Mouse (Mus musculus): Measurements from ENCODE around the gene Kl. TPM values are rescaled to one million over a fixed set of nuclear protein-coding genes. Genes with fewer than 3 reads are reported as not detected.

Gene Kl
- total and polyA plus RNA-seq, 3 experiments = not detected

DNA sequence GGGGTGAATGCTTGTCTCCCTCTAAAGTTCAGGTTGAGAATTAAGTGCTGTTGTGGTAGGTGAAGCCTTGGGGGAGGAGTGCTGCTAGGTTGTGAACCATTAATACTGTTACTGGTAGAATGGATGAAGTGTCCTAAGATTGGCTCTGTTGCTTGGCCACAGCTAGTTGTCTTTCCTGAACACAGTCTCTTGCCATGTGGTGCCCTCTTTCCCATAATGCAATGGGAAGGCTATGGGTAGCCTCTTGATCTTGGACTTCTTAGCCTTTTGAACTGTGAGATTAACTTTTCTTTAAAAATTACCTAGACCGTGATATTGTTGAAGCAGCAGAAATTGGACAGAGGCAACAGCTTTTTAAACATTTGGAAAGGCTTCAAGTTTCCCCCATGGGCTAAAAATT lies 7.5 kb downstream of the Kl start:
- no peak for DNase-seq (ENCODE audit: extremely low read depth)
- H3K4me2 ChIP-seq (ENCODE audit: insufficient read depth, low read depth, poor library complexity, severe bottlenecking) = no peak overlapping the region
- no peak overlapping the region for H3K9ac ChIP-seq (ENCODE audit: insufficient read depth, low read depth)
- H3K4me1 ChIP-seq (ENCODE audit: control insufficient read depth in 1 of 2, insufficient read depth in 2 of 2) = no peaks in the 10 kb centered on the region
- H3K27me3 ChIP-seq (replicated peaks) = peaks cover 2% of the 10 kb centered on the region
- H3K27ac ChIP-seq (ENCODE audit: insufficient read depth, low read depth) = no peak overlapping the region
- no peak overlapping the region for H3K4me3 ChIP-seq (replicated peaks in 1 of 3; ENCODE audit: low read depth in 2 of 3, low read length in 2 of 3, poor library complexity in 1 of 3)
- in situ Hi-C loops (cut with MboI; ENCODE audit: low pct_ligation_motif_present, low pct_unique_long_range_greater_than_20kb, low sequenced_read_pairs) = no loop called here
- H3K36me3 ChIP-seq (replicated peaks in 1 of 2; ENCODE audit: control insufficient read depth in 1 of 2, insufficient read depth in 1 of 2, low read length in 1 of 2) = no peaks in the 10 kb centered on the region
- H3K79me2 ChIP-seq (replicated peaks; ENCODE audit: control insufficient read depth, extremely low read depth, insufficient read depth, poor library complexity, severe bottlenecking) = no peaks in the 10 kb centered on the region
- TF ChIP-seq MYC (IDR thresholded peaks at IDR 0.05; ENCODE audit: low read depth, low read length) (no peak), CHD1 (IDR thresholded peaks at IDR 0.05; ENCODE audit: low read depth, low read length) (no peak), NELFE (IDR thresholded peaks at IDR 0.05; ENCODE audit: low read depth, low read length) (no peak), USF1 (IDR thresholded peaks at IDR 0.05; ENCODE audit: low read depth, low read length) (no peak), RCOR1 (conservative IDR thresholded peaks at IDR 0.05; ENCODE audit: low read depth, low read length) (no peak), EP300 (IDR thresholded peaks at IDR 0.05; ENCODE audit: low read length) (no peak)
- dilution Hi-C loops (cut with MboI; ENCODE audit: extremely low pct_ligation_motif_present, extremely low pct_unique_long_range_greater_than_20kb, low sequenced_read_pairs) = no loop called here
- no peaks in the 10 kb centered on the region for H3K9me3 ChIP-seq (replicated peaks; ENCODE audit: low read length)

DNA sequence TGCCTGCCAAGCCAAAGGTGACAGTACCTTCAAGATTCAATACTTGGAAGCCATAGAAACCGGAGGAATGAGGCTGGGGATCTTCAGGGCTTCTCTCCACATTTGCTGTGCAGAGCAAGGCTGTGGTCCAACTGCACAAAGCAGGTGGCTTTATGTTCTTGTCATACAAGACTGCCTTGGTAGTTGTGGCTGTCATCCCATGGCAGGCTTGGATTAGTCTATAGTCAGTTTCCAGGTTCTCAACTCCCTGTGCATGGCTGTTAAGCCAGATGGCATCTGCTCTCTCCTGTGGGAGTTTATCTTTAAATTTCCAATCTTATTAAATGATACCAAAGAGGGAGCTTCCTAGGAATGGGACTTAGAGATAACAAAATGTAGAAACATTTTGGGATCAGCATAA lies 9.2 kb downstream of the Kl start:
- no peak overlapping the region for H3K4me3 ChIP-seq (replicated peaks in 1 of 3; ENCODE audit: low read depth in 2 of 3, low read length in 2 of 3, poor library complexity in 1 of 3)
- no peak overlapping the region for H3K4me2 ChIP-seq (ENCODE audit: insufficient read depth, low read depth, poor library complexity, severe bottlenecking)
- no peak overlapping the region for H3K9ac ChIP-seq (ENCODE audit: insufficient read depth, low read depth)
- no peaks in the 10 kb centered on the region for H3K79me2 ChIP-seq (replicated peaks; ENCODE audit: control insufficient read depth, extremely low read depth, insufficient read depth, poor library complexity, severe bottlenecking)
- no peaks in the 10 kb centered on the region for H3K9me3 ChIP-seq (replicated peaks; ENCODE audit: low read length)
- no peak overlapping the region for H3K27ac ChIP-seq (ENCODE audit: insufficient read depth, low read depth)
- TF ChIP-seq TBP (conservative IDR thresholded peaks at IDR 0.05; ENCODE audit: low read depth, low read length) (no peak), MAX (IDR thresholded peaks at IDR 0.05; ENCODE audit: low read length) (no peak), ZKSCAN1 (IDR thresholded peaks at IDR 0.05; ENCODE audit: borderline replicate concordance, low read depth, low read length) (no peak), KAT2A (IDR thresholded peaks at IDR 0.05; ENCODE audit: insufficient replicate concordance, low read length) (no peak)
- in situ Hi-C loops (cut with MboI; ENCODE audit: low pct_ligation_motif_present, low pct_unique_long_range_greater_than_20kb, low sequenced_read_pairs) (no loop called here), dilution Hi-C loops (cut with MboI; ENCODE audit: extremely low pct_ligation_motif_present, extremely low pct_unique_long_range_greater_than_20kb, low sequenced_read_pairs) (no loop called here)
- no peak for DNase-seq (ENCODE audit: extremely low read depth)
- peaks cover 2% of the 10 kb centered on the region for H3K27me3 ChIP-seq (replicated peaks)
- H3K36me3 ChIP-seq (replicated peaks in 1 of 2; ENCODE audit: control insufficient read depth in 1 of 2, insufficient read depth in 1 of 2, low read length in 1 of 2) = no peaks in the 10 kb centered on the region
- H3K4me1 ChIP-seq (ENCODE audit: control insufficient read depth in 1 of 2, insufficient read depth in 2 of 2) = no peaks in the 10 kb centered on the region

GRCm38 (mm10) chr5:150962756-150963155 lies 10.3 kb downstream of the Kl start:
- no peak overlapping the region for H3K4me2 ChIP-seq (ENCODE audit: insufficient read depth, low read depth, poor library complexity, severe bottlenecking)
- H3K79me2 ChIP-seq (replicated peaks; ENCODE audit: control insufficient read depth, extremely low read depth, insufficient read depth, poor library complexity, severe bottlenecking) = no peaks in the 10 kb centered on the region
- dilution Hi-C loops (cut with MboI; ENCODE audit: extremely low pct_ligation_motif_present, extremely low pct_unique_long_range_greater_than_20kb, low sequenced_read_pairs) = no loop called here
- H3K9ac ChIP-seq (ENCODE audit: insufficient read depth, low read depth) = no peak overlapping the region
- H3K9me3 ChIP-seq (replicated peaks; ENCODE audit: low read length) = no peaks in the 10 kb centered on the region
- in situ Hi-C loops (cut with MboI; ENCODE audit: low pct_ligation_motif_present, low pct_unique_long_range_greater_than_20kb, low sequenced_read_pairs) = no loop called here
- no peaks in the 10 kb centered on the region for H3K27me3 ChIP-seq (replicated peaks)
- H3K4me3 ChIP-seq (replicated peaks in 1 of 3; ENCODE audit: low read depth in 2 of 3, low read length in 2 of 3, poor library complexity in 1 of 3) = no peak overlapping the region
- H3K36me3 ChIP-seq (replicated peaks in 1 of 2; ENCODE audit: control insufficient read depth in 1 of 2, insufficient read depth in 1 of 2, low read length in 1 of 2) = no peaks in the 10 kb centered on the region
- no peak overlapping the region for H3K27ac ChIP-seq (ENCODE audit: insufficient read depth, low read depth)
- DNase-seq (ENCODE audit: extremely low read depth) = no peak
- H3K4me1 ChIP-seq (ENCODE audit: control insufficient read depth in 1 of 2, insufficient read depth in 2 of 2) = no peaks in the 10 kb centered on the region
- no peak for TF ChIP-seq CHD2 (IDR thresholded peaks at IDR 0.05; ENCODE audit: low read length)
- TF ChIP-seq MAZ (IDR thresholded peaks at IDR 0.05; ENCODE audit: low read depth, low read length) = no peak
- TF ChIP-seq IRF4 (IDR thresholded peaks at IDR 0.05; ENCODE audit: low read depth, low read length) = no peak
- TF ChIP-seq JUN (IDR thresholded peaks at IDR 0.05; ENCODE audit: insufficient read depth, low read depth, low read length) = no peak
- TF ChIP-seq USF2 (conservative IDR thresholded peaks at IDR 0.05; ENCODE audit: low read depth, low read length) = no peak
- no peak for TF ChIP-seq ZMIZ1 (IDR thresholded peaks at IDR 0.05; ENCODE audit: low read depth, low read length)
- TF ChIP-seq ZC3H11A (IDR thresholded peaks at IDR 0.05; ENCODE audit: low read depth, low read length) = no peak
- TF ChIP-seq ETS1 (conservative IDR thresholded peaks at IDR 0.05; ENCODE audit: low read depth, low read length) = no peak
- no peak for TF ChIP-seq ZKSCAN1 (IDR thresholded peaks at IDR 0.05; ENCODE audit: borderline replicate concordance, low read depth, low read length)
- no peak for TF ChIP-seq MAX (IDR thresholded peaks at IDR 0.05; ENCODE audit: low read length)
- no peak for TF ChIP-seq JUND (conservative IDR thresholded peaks at IDR 0.05; ENCODE audit: low read depth, low read length)
- TF ChIP-seq CTCF (conservative IDR thresholded peaks at IDR 0.05 in 1 of 2, IDR thresholded peaks at IDR 0.05 in 1 of 2; ENCODE audit: low read depth in 2 of 2, low read length in 2 of 2) = no peak
- TF ChIP-seq RAD21 (IDR thresholded peaks at IDR 0.05; ENCODE audit: low read depth, low read length) = no peak
